Mouse (Mus musculus) megakaryocyte, embryonic 14.5 days (primary cell): ENCODE results near the gene Olfr545. TPM values are rescaled to one million over a fixed set of nuclear protein-coding genes. Genes with fewer than 3 reads are reported as not detected.

Source experiments
- H3K27me3 ChIP-seq: replicated peaks from 2 replicates; pipeline ENCODE3; 2012; ENCODE audit warnings: inconsistent platforms
- H3K36me3 ChIP-seq: replicated peaks from 2 replicates; pipeline ENCODE3; 2012; ENCODE audit warnings: low read length, inconsistent platforms, mixed read lengths
- H3K4me1 ChIP-seq: 2 replicates; pipeline ENCODE4 v1.6.1; 2012; ENCODE audit warnings: inconsistent platforms
- H3K4me3 ChIP-seq: replicated peaks from 2 replicates; pipeline ENCODE3; 2012; ENCODE audit warnings: moderate library complexity, mild to moderate bottlenecking, inconsistent platforms
- H3K9me3 ChIP-seq: 2 replicates; pipeline ENCODE4 v1.6.1; 2012; ENCODE audit warnings: inconsistent platforms
- FLI1 ChIP-seq: IDR thresholded peaks from 2 replicates; pipeline ENCODE4 v1.6.1; 2012; ENCODE audit warnings: low read length, inconsistent platforms, mixed read lengths
- GATA1 ChIP-seq: IDR thresholded peaks from 3 replicates; pipeline ENCODE4 v1.6.1; 2012; ENCODE audit warnings: mixed read lengths, low read length, inconsistent platforms, borderline replicate concordance
- polyA plus RNA-seq: library from polyadenylated mRNA; stranded (reverse); fragments of >175 nt; gene quantifications from 2 replicates; pipeline ENCODE4 v1.2.3, GENCODE M21; 2012; ENCODE audit warnings: low replicate concordance; ENCODE audit not compliant: insufficient read depth

The Olfr545 gene
- polyA plus RNA-seq, 1 experiment: not detected

GRCm38 (mm10) chr7:102479368-102480078, 19.9 kb downstream of the Olfr545 start:
- no peak for TF ChIP-seq FLI1
- no peak for TF ChIP-seq GATA1
- peaks cover 63% of the 10 kb centered on the region for H3K4me1 ChIP-seq
- peaks cover 12% of the 10 kb centered on the region for H3K36me3 ChIP-seq
- no peaks in the 10 kb centered on the region for H3K9me3 ChIP-seq
- H3K4me3 ChIP-seq: no peak overlapping the region
- H3K27me3 ChIP-seq: no peaks in the 10 kb centered on the region

DNA sequence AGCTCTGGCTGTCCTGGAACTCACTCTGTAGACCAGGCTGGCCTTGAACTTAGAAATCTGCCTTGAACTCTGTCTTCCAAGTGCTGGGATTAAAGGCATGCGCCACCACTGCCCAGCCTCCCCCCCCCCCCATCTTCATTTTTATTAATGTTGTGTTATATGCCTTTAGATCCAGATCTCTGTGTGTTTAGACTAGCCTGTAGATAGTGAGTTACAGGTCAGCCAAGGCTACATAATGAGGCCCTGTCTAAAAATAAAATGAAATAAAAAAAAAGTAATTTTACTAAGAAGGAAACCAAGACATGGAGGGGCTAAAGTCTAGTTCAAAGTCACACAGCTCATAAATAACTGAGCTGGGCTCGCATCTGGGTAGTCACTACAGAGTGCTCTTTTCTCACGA, 20.4 kb downstream of the Olfr545 start:
- Histone ChIP-seq H3K9me3 (no peaks in the 10 kb centered on the region), H3K4me1 (peaks cover 57% of the 10 kb centered on the region), H3K27me3 (no peaks in the 10 kb centered on the region), H3K36me3 (peaks cover 12% of the 10 kb centered on the region), H3K4me3 (no peak overlapping the region)
- TF ChIP-seq FLI1: no peak
- TF ChIP-seq GATA1: no peak

DNA sequence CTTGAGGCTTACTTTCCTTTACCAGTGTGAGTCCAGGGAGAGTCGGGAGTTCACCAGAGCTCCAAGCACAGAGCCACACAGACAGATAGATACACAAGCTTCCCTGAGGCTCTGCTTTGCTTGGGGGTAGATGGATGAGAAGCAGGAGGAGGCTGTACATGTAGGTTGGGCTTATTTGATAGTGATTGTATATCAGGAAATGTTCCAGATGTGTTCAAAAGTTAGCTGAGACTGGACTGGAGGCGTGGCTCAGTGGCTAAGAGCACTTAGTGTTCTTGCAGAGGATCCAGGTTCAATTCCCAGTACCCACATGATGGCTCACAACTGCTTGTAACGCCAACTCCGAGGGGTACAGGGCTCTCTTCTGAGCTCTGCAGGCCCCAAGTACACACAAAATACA, 20.9 kb downstream of the Olfr545 start:
- TF ChIP-seq GATA1 (no peak), FLI1 (no peak)
- Histone ChIP-seq H3K27me3 (no peaks in the 10 kb centered on the region), H3K36me3 (peaks cover 12% of the 10 kb centered on the region), H3K9me3 (no peaks in the 10 kb centered on the region), H3K4me3 (no peak overlapping the region), H3K4me1 (peaks cover 52% of the 10 kb centered on the region)

- H3K4me1 ChIP-seq: peaks cover 41% of the 10 kb centered on the region
These were observed 22.0 kb downstream of the Olfr545 start for GRCm38 (mm10) chr7:102477377-102477776.

GRCm38 (mm10) chr7:102476601-102477000, 22.8 kb downstream of the Olfr545 start:
- Histone ChIP-seq H3K36me3 (peaks cover 12% of the 10 kb centered on the region), H3K4me1 (peaks cover 36% of the 10 kb centered on the region), H3K9me3 (no peaks in the 10 kb centered on the region), H3K27me3 (no peaks in the 10 kb centered on the region), H3K4me3 (no peak overlapping the region)
- TF ChIP-seq GATA1 (no peak), FLI1 (no peak)

More at GRCm38 (mm10) chr7:102477377-102477776, 22.0 kb downstream of the Olfr545 start:
- H3K4me3 ChIP-seq: no peak overlapping the region
- no peaks in the 10 kb centered on the region for H3K27me3 ChIP-seq
- TF ChIP-seq GATA1 (no peak), FLI1 (no peak)
- no peaks in the 10 kb centered on the region for H3K9me3 ChIP-seq
- peaks cover 12% of the 10 kb centered on the region for H3K36me3 ChIP-seq

GRCm38 (mm10) chr7:102472675-102473074, 26.7 kb downstream of the Olfr545 start:
- H3K4me1 ChIP-seq: peaks cover 5% of the 10 kb centered on the region
- H3K27me3 ChIP-seq: no peaks in the 10 kb centered on the region
- H3K4me3 ChIP-seq: no peak overlapping the region
- H3K36me3 ChIP-seq: peaks cover 41% of the 10 kb centered on the region
- no peaks in the 10 kb centered on the region for H3K9me3 ChIP-seq
- no peak for TF ChIP-seq GATA1
- no peak for TF ChIP-seq FLI1

DNA sequence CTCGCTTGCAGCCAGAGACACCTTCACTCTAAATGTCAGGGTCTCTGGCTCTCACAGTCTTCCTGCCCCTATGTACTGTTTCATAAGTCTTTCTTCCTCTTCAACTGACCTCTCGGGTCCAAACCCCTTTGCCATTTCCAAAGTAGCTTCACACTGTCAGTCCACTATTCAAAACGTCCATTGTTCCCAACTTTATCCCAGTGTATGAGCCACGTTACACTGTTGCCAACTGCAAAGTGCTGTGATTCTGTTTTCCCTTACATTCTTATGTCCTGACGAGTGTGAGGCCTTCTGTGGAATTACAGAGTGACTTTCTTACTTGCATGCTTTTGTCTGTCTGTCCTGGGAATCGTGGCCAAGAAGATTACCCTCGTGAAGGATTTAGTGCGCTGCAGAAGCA, 31.8 kb downstream of the Olfr545 start:
- Histone ChIP-seq H3K4me1 (no peaks in the 10 kb centered on the region), H3K27me3 (no peaks in the 10 kb centered on the region), H3K36me3 (peaks cover 78% of the 10 kb centered on the region), H3K4me3 (no peak overlapping the region), H3K9me3 (no peaks in the 10 kb centered on the region)
- TF ChIP-seq FLI1 (no peak), GATA1 (no peak)

GRCm38 (mm10) chr7:102458618-102459380, 40.6 kb downstream of the Olfr545 start:
- H3K36me3 ChIP-seq: peaks cover 93% of the 10 kb centered on the region
- TF ChIP-seq FLI1: no peak
- TF ChIP-seq GATA1: no peak
- no peak overlapping the region for H3K4me3 ChIP-seq

GRCm38 (mm10) chr7:102446438-102446837, 52.9 kb downstream of the Olfr545 start:
- H3K36me3 ChIP-seq: peaks cover 69% of the 10 kb centered on the region
- no peak overlapping the region for H3K4me3 ChIP-seq
- H3K27me3 ChIP-seq: no peaks in the 10 kb centered on the region
- H3K4me1 ChIP-seq: peaks cover 20% of the 10 kb centered on the region
- TF ChIP-seq FLI1: no peak
- TF ChIP-seq GATA1: no peak
- no peaks in the 10 kb centered on the region for H3K9me3 ChIP-seq

More at GRCm38 (mm10) chr7:102458618-102459380, 40.6 kb downstream of the Olfr545 start:
- Histone ChIP-seq H3K4me1 (no peaks in the 10 kb centered on the region), H3K9me3 (no peaks in the 10 kb centered on the region), H3K27me3 (no peaks in the 10 kb centered on the region)

DNA sequence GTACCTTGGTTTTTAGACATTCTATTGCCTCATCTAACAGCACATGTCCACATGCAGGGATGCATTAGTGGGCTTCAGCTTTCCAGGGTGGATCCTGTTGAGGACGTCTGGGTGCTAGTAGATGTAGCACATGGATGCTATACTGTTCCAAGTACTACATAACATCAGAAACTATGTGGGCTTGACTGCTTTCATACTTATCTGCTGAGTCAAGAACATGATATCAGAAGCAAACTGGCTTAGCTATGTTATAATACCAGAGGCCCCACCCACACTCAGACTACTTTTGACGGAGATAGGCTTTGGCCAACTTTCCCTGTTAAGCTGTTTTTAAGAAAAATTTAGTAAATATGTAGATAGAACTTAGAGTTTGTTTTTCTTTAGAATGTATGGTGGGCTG, 55.1 kb downstream of the Olfr545 start:
- Histone ChIP-seq H3K4me1 (peaks cover 25% of the 10 kb centered on the region), H3K27me3 (no peaks in the 10 kb centered on the region), H3K4me3 (peak overlapping the region; percentile 9), H3K36me3 (peaks cover 49% of the 10 kb centered on the region), H3K9me3 (no peaks in the 10 kb centered on the region)
- no peak for TF ChIP-seq FLI1
- TF ChIP-seq GATA1: no peak
